Mouse (Mus musculus) kidney, embryonic 16.5 days (tissue): ENCODE results near the gene Bicra. TPM values are rescaled to one million over a fixed set of nuclear protein-coding genes. Genes with fewer than 3 reads are reported as not detected.

ENCODE experiments used
- ATAC-seq: fragments of 200-750 bp; cut with Nextera tagmentation; 2 replicates; pipeline ENCODE4 v1.8.0; 2017; ENCODE audit warnings: moderate TSS enrichment; ENCODE audit not compliant: low FRiP score, low TSS enrichment
- H3K27ac ChIP-seq: fragments of 300-500 bp; sonication (generic); 2 replicates; pipeline ENCODE4 v1.5.1; 2014; ENCODE audit warnings: low read length
- H3K27me3 ChIP-seq: fragments of 300-500 bp; sonication (generic); 2 replicates; pipeline ENCODE4 v1.6.1; 2014; ENCODE audit warnings: low read length, control low read depth, mixed read lengths; ENCODE audit not compliant: insufficient read depth
- H3K36me3 ChIP-seq: fragments of 300-500 bp; sonication (generic); 2 replicates; pipeline ENCODE4 v1.6.1; 2014; ENCODE audit warnings: low read length, control low read depth, mixed read lengths; ENCODE audit not compliant: insufficient read depth
- H3K4me1 ChIP-seq: fragments of 300-500 bp; sonication (generic); 2 replicates; pipeline ENCODE4 v1.6.1; 2014; ENCODE audit warnings: low read length, control low read depth, mixed read lengths; ENCODE audit not compliant: insufficient read depth
- H3K4me2 ChIP-seq: fragments of 300-500 bp; sonication (generic); replicated peaks from 2 replicates; pipeline ENCODE4 v1.6.1; 2014; ENCODE audit warnings: low read depth, low read length
- H3K4me3 ChIP-seq: fragments of 300-500 bp; sonication (generic); 2 replicates; pipeline ENCODE4 v1.5.1; 2014; ENCODE audit warnings: mild to moderate bottlenecking, low read length
- H3K9ac ChIP-seq: fragments of 300-500 bp; sonication (generic); replicated peaks from 2 replicates; pipeline ENCODE4 v1.6.1; 2014; ENCODE audit warnings: low read length
- H3K9me3 ChIP-seq: fragments of 300-500 bp; sonication (generic); 2 replicates; pipeline ENCODE4 v1.6.1; 2016; ENCODE audit warnings: low read length, control low read depth
- WGBS: fragments of 180-500 bp; shearing (Covaris S2); extraction: QIAGEN DNeasy Blood & Tissue Kit; methylation state at CpG from one replicate; pipeline ENCODE4 v1.1.7; 2014; 5-methylcytosine and 5-hydroxymethylcytosine counted together
- polyA plus RNA-seq: library from polyadenylated mRNA; unstranded; fragments of >200 nt; fragmentation: Nextera tagmentation; extraction: Ambion mirVana; gene quantifications from 2 replicates; pipeline ENCODE4 v1.2.1, GENCODE M21; 2015

The Bicra gene
- 7.1 and 7.5 TPM in 2 replicates for polyA plus RNA-seq

- under 1% methylated on average over 64 of the region's 69 CpGs for WGBS
- Histone ChIP-seq H3K4me1 (peaks cover 53% of the 10 kb centered on the region), H3K4me3 (peak within 1 kb of the TSS; percentile 82), H3K27me3 (no peaks in the 10 kb centered on the region), H3K9ac (peak within 1 kb of the TSS; percentile 96), H3K4me2 (peak within 1 kb of the TSS; percentile 87), H3K36me3 (no peaks in the 10 kb centered on the region), H3K27ac (peak within 1 kb of the TSS; percentile 97), H3K9me3 (no peaks in the 10 kb centered on the region)
- ATAC-seq: peak; percentile 68
These were observed at the start of gene Bicra for GRCm38 (mm10) chr7:16047338-16048146. Bicra (minus strand) TSS chr7:16047921.

DNA sequence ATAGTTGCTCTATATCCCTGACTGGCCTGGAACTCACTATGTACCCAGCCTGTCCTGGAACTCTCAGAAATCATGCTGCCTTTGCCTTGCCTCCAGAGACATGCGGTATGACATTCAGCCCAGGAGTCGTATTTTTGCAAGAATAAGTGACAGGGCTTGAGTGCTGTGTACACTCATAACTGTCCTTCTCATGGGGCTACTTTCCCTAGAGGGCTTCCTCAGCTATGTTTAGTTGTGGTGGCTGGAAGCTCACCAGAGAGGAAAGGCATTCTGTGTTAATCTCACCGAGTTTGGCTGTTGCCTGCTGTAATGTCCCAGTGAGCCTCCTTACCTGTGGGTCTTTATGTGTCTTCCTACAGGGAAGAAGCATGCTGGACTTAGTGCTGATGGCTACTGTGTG lies 46.9 kb upstream of the Bicra start:
- ATAC-seq: no peak

GRCm38 (mm10) chr7:16087587-16087986 lies 39.9 kb upstream of the Bicra start:
- Histone ChIP-seq H3K36me3 (no peaks in the 10 kb centered on the region), H3K4me3 (no peak overlapping the region), H3K27me3 (0 out of 2 replicates have a peak, but pooled peaks cover 2% of the 10 kb centered on the region), H3K27ac (no peak overlapping the region), H3K9ac (no peak overlapping the region), H3K9me3 (no peaks in the 10 kb centered on the region), H3K4me2 (no peak overlapping the region), H3K4me1 (no peaks in the 10 kb centered on the region)
- WGBS: 81% methylated on average over 2 of the region's 2 CpGs
- ATAC-seq: no peak

More for the DNA sequence above, 46.9 kb upstream of the Bicra start:
- no peak overlapping the region for H3K4me3 ChIP-seq
- H3K4me1 ChIP-seq: peaks cover 9% of the 10 kb centered on the region
- no peak overlapping the region for H3K4me2 ChIP-seq
- WGBS: 62% methylated on average over 3 of the region's 3 CpGs
- H3K9me3 ChIP-seq: no peaks in the 10 kb centered on the region
- H3K36me3 ChIP-seq: no peaks in the 10 kb centered on the region
- H3K27me3 ChIP-seq: no peaks in the 10 kb centered on the region
- no peak overlapping the region for H3K9ac ChIP-seq
- no peak overlapping the region for H3K27ac ChIP-seq

DNA sequence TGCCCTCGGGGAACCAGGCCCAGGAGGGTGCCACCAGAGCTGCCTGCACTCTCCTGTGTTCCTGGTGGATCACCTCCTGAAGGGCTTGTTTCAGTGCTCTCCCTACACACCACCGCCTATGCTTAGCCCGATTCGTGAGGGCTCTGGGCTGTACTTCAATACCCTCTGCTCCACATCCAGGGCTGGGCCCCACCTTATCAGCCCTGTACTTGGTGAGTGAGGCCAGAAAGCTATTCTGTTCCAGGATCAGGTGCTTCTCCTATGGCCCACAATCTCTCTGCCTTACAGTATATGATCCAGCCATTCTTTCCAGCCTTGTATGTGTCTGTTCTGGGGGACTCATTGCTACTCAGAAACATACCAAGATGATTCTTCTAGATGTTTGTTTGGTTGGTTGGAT lies 35.6 kb upstream of the Bicra start:
- no peaks in the 10 kb centered on the region for H3K36me3 ChIP-seq
- H3K9me3 ChIP-seq: no peaks in the 10 kb centered on the region
- ATAC-seq: no peak
- H3K4me2 ChIP-seq: no peak overlapping the region
- H3K27me3 ChIP-seq: no peaks in the 10 kb centered on the region
- no peak overlapping the region for H3K27ac ChIP-seq
- H3K4me1 ChIP-seq: no peaks in the 10 kb centered on the region
- 70% methylated on average over 4 of the region's 4 CpGs for WGBS
- H3K4me3 ChIP-seq: no peak overlapping the region
- no peak overlapping the region for H3K9ac ChIP-seq

DNA sequence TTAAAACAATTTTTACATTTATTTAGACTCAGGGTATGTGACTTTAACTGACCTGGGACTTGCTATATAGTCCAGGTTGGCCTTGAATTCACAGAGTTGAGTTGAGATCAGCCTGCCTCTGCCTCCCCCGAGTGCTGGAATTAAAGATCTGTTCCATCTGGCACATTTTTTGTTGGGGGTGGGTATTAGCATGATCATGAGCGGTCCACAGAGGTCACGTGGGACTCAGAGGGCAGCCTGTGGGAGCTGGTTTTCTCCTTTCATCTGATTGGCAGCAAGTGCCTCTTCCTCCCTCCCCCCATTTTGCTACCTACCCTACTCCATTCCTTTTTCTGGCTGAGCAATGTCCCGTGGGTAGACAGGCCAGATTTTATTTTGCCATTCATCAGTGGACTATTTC lies 32.9 kb upstream of the Bicra start:
- Histone ChIP-seq H3K9me3 (no peaks in the 10 kb centered on the region), H3K27ac (no peak overlapping the region), H3K36me3 (no peaks in the 10 kb centered on the region), H3K9ac (no peak overlapping the region), H3K4me1 (no peaks in the 10 kb centered on the region), H3K27me3 (no peaks in the 10 kb centered on the region), H3K4me3 (no peak overlapping the region), H3K4me2 (no peak overlapping the region)
- no peak for ATAC-seq
- WGBS: 65% methylated on average over 4 of the region's 4 CpGs

- H3K4me2 ChIP-seq: no peak overlapping the region
- no peak overlapping the region for H3K4me3 ChIP-seq
- H3K4me1 ChIP-seq: no peaks in the 10 kb centered on the region
- H3K27me3 ChIP-seq: no peaks in the 10 kb centered on the region
- H3K27ac ChIP-seq: no peak overlapping the region
- no peak for ATAC-seq
- WGBS: 71% methylated on average over 1 of the region's 1 CpGs
- no peak overlapping the region for H3K9ac ChIP-seq
- H3K36me3 ChIP-seq: no peaks in the 10 kb centered on the region
- H3K9me3 ChIP-seq: no peaks in the 10 kb centered on the region
These were observed 32.2 kb upstream of the Bicra start for GRCm38 (mm10) chr7:16079947-16080346.

DNA sequence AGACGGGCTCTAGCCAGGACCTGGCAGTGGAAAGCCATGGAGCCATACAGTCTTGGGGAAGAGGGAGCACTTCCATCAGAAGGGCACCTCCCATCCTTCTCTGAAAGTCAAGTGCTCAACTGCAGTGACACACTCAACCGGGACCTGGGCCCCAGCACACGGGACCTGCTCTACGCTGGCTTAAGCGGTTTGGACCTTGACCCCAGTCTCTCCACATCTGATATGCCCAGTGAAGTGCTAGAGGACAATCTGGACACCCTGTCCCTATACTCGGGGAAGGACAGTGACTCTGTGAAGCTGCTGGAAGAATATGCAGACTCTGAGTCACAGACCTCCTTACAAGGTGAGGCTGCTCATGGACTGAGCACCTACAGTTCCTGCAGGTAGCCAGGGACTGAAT lies 24.2 kb upstream of the Bicra start:
- H3K9ac ChIP-seq: no peak overlapping the region
- no peak for ATAC-seq
- H3K4me1 ChIP-seq: no peaks in the 10 kb centered on the region
- H3K36me3 ChIP-seq: no peaks in the 10 kb centered on the region
- H3K4me2 ChIP-seq: no peak overlapping the region
- H3K4me3 ChIP-seq: no peak overlapping the region
- H3K9me3 ChIP-seq: no peaks in the 10 kb centered on the region
- WGBS: 85% methylated on average over 6 of the region's 6 CpGs
- H3K27ac ChIP-seq: no peak overlapping the region
- H3K27me3 ChIP-seq: no peaks in the 10 kb centered on the region

- no peak overlapping the region for H3K4me3 ChIP-seq
- H3K27ac ChIP-seq: no peak overlapping the region
- H3K36me3 ChIP-seq: no peaks in the 10 kb centered on the region
- no peak overlapping the region for H3K4me2 ChIP-seq
- no peaks in the 10 kb centered on the region for H3K9me3 ChIP-seq
- H3K9ac ChIP-seq: no peak overlapping the region
- no peaks in the 10 kb centered on the region for H3K4me1 ChIP-seq
- ATAC-seq: no peak
- peaks cover 3% of the 10 kb centered on the region; the same call in 1 of the 2 replicates for H3K27me3 ChIP-seq
These were observed 23.1 kb upstream of the Bicra start for GRCm38 (mm10) chr7:16070846-16071245.

- Histone ChIP-seq H3K4me3 (no peak overlapping the region), H3K27ac (no peak overlapping the region), H3K4me2 (no peak overlapping the region), H3K4me1 (no peaks in the 10 kb centered on the region), H3K9me3 (peaks cover 11% of the 10 kb centered on the region; the same call in 1 of the 2 replicates), H3K27me3 (peaks cover 9% of the 10 kb centered on the region), H3K9ac (no peak overlapping the region), H3K36me3 (no peaks in the 10 kb centered on the region)
- ATAC-seq: no peak
- 39% methylated on average over 4 of the region's 4 CpGs for WGBS
These were observed 15.8 kb upstream of the Bicra start for GRCm38 (mm10) chr7:16063490-16063889.

DNA sequence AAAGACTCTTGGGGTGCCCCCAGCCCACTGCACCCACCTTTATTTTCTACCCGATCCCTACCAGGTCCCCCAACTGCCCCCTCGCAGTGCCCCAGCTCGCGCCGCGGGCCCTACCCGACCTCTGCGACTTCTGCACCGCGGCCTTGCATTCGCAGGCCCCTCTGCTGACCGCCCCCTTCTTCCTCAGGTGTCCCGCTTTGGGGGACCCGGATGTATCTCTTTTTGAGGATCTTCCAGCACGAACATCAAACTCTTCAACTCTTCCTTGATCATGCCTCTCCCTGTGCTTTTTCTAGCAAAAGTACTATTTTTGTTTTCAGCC lies 14.3 kb upstream of the Bicra start:
- WGBS: 63% methylated on average over 15 of the region's 15 CpGs
- H3K4me2 ChIP-seq: no peak overlapping the region
- ATAC-seq: no peak
- H3K27ac ChIP-seq: no peak overlapping the region
- peaks cover 9% of the 10 kb centered on the region for H3K27me3 ChIP-seq
- H3K9me3 ChIP-seq: peaks cover 11% of the 10 kb centered on the region; the same call in 1 of the 2 replicates
- H3K36me3 ChIP-seq: no peaks in the 10 kb centered on the region
- no peak overlapping the region for H3K9ac ChIP-seq
- no peak overlapping the region for H3K4me3 ChIP-seq
- no peaks in the 10 kb centered on the region for H3K4me1 ChIP-seq
